Mouse (Mus musculus) monocyte, adult 59 days (primary cell): ENCODE measurements around the gene Gm4779. TPM values are rescaled to one million over a fixed set of nuclear protein-coding genes. Genes with fewer than 3 reads are reported as not detected.

Source experiments
- total RNA-seq, 2 experiments: library from RNA; stranded (reverse); gene quantifications; one replicate each; pipeline ENCODE4 v1.2.4; 2023

Gm4779 gene
- not detected for total RNA-seq

GRCm38 (mm10) chrX:101794342-101794741 lies at the start of gene Gm4779, which contains the start of gene 8030474K03Rik:
Gene Gm4779 (minus strand): TSS chrX:101794423.
Gene 8030474K03Rik (plus strand): TSS chrX:101794656.

Other genes with a start within 250 kb of the Gm4779 start
- 100 to 1,000 TPM; 184 to 194 TPM for gene Ogt, start 154.4 kb downstream of the Gm4779 start, total RNA-seq
- gene Cxcr3, start 60.2 kb downstream of the Gm4779 start, total RNA-seq: 1 to 10 TPM; 1.8 to 2.3 TPM
- not detected for gene 8030474K03Rik, start 233 bp upstream of the Gm4779 start, total RNA-seq
- gene Nhsl2, start 55.0 kb upstream of the Gm4779 start, total RNA-seq: 10 to 100 TPM; 49.5 to 69.5 TPM